Mouse (Mus musculus): ENCODE data around the gene Twf1. TPM values are rescaled to one million over a fixed set of nuclear protein-coding genes. Genes with fewer than 3 reads are reported as not detected.

Gene Twf1
- 43.4 to 62.5 TPM (median 55.0 TPM) in 4 replicates for total RNA-seq (2023)

GRCm38 (mm10) chr15:94589219-94590075 lies at the start of gene Twf1:
Twf1 (minus strand) TSS chr15:94589889.

GRCm38 (mm10) chr15:94628830-94629601 lies 39.3 kb upstream of the Twf1 start, which contains the start of gene Tmem117:
Tmem117 (plus strand) TSS chr15:94629232.

GRCm38 (mm10) chr15:94543409-94544051 lies 46.2 kb downstream of the Twf1 start, which contains the start of the genes Pus7l and Irak4:
Pus7l (minus strand) TSS chr15:94543547.
Irak4 (plus strand) TSS chr15:94543643.

Other genes with a start within 250 kb of the Twf1 start
- not detected in 4 replicates for gene Adamts20, start 124.5 kb downstream of the Twf1 start, total RNA-seq (2023)
- 6.8 to 10.5 TPM (median 9.0 TPM) in 4 replicates for gene Pus7l, start 46.3 kb downstream of the Twf1 start, total RNA-seq (2023)
- 23.4 to 29.2 TPM (median 28.0 TPM) in 4 replicates for gene Irak4, start 46.2 kb downstream of the Twf1 start, total RNA-seq (2023)
- gene Tmem117, start 39.3 kb upstream of the Twf1 start, total RNA-seq (2023) = not detected in 4 replicates

Data from B cell, adult 62 days (primary cell).